Mouse (Mus musculus): Measurements from ENCODE around the gene Smurf2.

The Smurf2 gene

DNA sequence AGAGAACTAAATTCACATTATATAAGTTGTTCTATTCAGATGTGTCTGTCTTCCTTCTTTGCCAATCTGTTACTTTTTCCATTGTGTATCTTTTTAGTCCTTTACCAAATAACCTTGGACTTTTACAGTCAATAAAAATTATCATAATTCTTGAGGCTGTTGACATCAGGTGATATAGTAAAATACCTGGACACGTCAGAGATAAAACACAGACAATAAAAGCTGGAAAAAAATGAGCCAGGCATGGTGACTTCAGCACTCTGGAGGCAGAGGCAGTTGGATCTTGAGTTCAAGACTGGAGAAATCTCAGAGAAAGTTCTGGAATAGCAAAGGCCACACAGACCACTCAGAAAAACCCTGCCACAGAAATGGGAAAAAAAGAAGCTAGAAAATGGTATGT is 13.3 kb downstream of the Smurf2 start:
- DNase-seq (ENCODE audit: low spot score in 2 of 2): no peak

DNA sequence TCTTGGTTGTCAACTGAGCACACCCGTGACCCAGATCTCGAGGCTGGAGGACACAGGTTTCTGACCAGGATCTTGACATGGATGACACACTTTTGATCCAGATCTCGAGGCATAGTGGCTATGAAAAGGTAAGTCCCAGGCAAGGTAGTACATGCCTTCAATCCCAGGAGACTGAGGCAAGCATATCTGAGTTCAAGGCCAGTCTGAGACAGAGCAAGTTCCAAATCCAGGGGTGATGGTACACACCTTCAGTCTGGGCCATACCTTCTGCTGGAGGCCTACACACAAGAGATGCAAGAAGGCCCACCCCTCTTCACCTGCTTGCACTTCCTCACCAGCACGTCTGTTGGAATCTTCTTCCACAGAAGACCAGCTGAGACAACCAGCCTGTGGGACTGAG is 14.8 kb downstream of the Smurf2 start:
- no peak for DNase-seq (ENCODE audit: low spot score in 2 of 2)

- no peak for DNase-seq (ENCODE audit: low spot score in 2 of 2)
These were observed 20.7 kb downstream of the Smurf2 start for GRCm38 (mm10) chr11:106899804-106900203.

DNA sequence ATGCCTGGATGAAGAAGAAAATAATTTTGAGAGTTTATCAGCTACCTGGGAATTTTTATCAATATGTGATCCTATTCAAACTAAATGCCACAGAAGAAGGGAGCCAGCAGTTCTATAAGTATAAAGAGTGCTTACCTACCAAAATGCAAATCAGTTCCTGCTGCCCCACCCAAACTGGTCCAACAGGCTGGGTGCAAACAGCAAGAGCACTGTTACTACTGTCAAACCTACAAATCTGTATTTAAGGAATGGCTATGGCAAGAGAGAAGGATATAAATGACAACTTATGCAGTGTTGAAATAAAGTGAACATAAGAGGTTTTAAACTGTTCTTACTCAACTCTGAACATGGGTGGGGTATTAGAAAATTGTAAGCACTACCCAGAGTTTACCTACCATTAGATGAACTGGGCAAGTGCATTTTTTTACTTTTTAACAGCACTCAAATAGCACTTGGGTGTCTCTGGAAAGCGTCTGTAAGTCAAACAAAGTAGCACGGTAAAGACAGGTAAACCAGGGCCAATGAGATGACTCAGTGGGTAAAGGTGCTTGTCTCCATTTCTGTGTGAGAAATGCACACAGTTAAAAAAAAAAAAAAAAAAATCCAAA is 23.9 kb downstream of the Smurf2 start:
- no peak for DNase-seq (ENCODE audit: low spot score in 2 of 2)

DNA sequence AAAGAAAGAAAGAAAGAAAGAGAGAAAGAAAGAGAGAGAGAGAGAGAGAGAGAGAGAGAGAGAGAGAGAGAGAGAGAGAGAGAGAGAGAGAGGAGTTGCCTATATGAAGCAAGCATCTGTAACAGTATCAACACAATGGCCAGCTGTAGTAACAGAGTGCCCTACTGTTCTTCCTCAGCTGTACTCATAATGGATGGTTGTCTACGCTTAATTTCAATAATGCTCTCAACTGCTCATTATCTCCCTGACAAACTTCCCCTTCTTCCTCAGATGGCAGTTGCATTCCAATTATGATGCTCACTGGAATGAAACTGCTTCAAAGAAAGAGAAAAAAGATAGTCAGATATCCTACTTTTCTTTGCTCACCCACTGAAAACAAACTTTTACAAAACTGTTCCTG is 36.9 kb downstream of the Smurf2 start:
- DNase-seq (ENCODE audit: low spot score in 2 of 2): no peak

- DNase-seq (ENCODE audit: low spot score in 2 of 2): no peak
These were observed 47.9 kb downstream of the Smurf2 start for GRCm38 (mm10) chr11:106872650-106873049.

DNA sequence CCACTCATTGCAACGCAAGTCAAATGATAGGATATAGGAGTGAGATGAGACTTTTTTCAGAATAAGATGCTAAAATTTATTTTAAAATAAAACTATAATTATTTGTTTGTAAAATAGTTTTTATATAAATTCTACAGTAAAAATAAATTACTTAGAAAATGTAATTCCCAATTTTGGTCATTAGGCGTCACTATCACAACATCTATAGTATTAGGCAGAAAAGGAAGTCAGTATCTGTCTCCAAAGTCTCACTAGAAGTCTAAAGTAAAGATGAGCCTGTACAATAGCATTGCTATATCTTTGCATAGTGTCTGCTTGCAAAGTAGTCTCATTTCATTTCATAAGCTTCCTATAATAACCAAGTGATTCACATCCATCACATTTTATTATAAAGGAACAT is 69.1 kb downstream of the Smurf2 start:
- no peak for DNase-seq (ENCODE audit: low spot score in 2 of 2)

GRCm38 (mm10) chr11:106842002-106842401 is 78.5 kb downstream of the Smurf2 start:
- no peak for DNase-seq (ENCODE audit: low spot score in 2 of 2)

DNA sequence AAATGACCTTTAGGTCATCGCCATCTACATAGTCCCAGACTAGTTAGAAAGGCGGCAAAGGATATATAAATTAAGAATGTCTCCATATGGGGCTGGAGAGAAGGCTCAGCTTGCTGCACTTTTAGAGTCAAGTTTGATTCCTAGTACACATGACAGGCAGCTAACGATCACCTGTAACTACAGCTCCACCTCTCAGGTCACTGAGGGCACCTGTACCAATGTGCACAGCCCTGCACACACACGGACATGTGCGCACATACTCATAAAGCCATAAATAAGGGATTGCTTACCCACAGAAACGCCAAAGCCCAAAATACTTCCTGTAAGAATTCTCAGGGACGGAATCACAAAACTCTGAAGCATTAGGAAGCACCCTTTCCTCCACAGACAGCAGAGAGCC is 92.4 kb downstream of the Smurf2 start:
- no peak for DNase-seq (ENCODE audit: low spot score in 2 of 2)

GRCm38 (mm10) chr11:106824403-106824802 is 96.1 kb downstream of the Smurf2 start:
- DNase-seq (ENCODE audit: low spot score in 2 of 2): no peak

DNA sequence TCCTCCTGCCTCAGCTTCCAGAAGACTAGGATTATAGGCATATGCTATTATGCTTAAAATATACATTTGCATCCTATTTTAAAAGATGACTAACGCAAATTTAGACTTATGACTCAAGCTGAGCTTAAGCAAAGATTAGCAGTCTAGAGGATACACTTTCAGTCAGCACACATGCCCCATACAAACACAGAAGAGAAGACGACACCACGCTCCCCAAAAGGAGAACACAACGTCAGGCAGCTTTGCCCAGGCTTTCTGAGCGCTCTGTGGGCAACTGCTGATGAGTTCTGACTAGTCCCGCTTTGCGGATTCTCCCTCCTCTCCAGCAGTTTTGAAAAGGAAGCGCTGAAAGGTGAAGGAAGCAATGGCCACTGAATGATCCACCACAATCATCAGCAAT is 96.8 kb downstream of the Smurf2 start:
- DNase-seq (ENCODE audit: low spot score in 2 of 2): peak in 1 of 2 experiments; percentile 16

GRCm38 (mm10) chr11:106822911-106823310 is 97.6 kb downstream of the Smurf2 start:
- peak; percentile 59 to 84 for DNase-seq (ENCODE audit: low spot score in 2 of 2)

DNA sequence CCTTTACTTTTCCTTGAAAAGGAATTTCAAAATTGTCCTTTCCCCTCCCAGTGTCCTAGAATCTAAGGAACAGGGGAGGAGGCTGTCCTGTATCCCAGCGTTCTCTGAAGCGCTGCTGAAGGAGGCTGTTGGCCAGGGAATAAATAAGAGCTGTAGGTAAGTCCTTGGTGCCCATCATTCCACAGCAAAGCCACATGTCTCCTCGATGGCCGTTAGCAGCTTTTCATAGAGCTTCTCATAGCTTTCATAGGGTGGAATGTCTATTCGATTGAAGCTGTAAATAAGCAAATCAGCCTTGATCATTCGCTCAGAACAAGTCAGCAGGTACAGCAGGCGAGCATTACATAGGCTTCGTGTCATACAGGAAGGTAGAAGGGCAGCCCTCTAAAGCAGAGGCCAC is 98.0 kb downstream of the Smurf2 start:
- no peak for DNase-seq (ENCODE audit: low spot score in 2 of 2)

DNA sequence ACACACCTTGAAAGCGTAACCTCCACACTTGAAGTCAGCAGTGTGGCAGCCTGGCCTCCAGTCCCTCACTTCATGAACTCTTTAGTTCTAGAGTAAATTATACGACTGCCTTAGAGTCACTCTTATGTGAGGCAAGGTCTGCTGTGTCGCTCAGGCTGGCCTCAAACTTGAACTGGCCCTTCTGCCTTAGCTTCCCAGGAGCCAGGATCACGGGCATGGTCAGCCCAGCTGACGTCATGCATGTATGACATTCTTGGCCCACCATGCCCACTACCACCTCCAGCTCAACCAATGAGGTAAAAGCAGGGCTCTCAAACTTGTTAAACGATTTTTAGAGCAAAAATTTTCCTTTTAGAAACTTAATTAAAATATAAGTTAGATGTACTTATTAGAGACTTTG is 99.1 kb downstream of the Smurf2 start:
- no peak for DNase-seq (ENCODE audit: low spot score in 2 of 2)

DNA sequence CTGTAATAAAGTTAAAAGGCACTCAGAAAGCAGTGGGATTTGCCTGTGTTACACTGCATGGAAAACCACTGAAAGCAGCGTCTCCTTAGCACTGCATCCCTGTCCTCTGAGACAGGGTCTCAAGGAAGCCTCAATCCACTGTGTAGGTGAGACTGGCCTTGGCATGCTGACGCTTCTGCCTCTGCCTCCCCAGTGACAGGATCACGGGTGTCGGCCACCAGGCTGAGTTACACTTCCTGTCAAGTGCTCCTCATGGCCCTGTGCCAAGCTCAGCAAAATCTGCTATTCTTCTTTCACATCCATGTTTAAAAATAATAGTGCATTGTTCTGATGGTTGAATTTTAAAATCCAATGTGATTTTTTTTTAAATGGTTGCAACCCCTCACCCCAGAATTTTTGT is 99.5 kb downstream of the Smurf2 start:
- peak in 1 of 2 experiments; percentile 38 for DNase-seq (ENCODE audit: low spot score in 2 of 2)

- peak in 1 of 2 experiments; percentile 24 for DNase-seq (ENCODE audit: low spot score in 2 of 2)
These were observed 100.3 kb downstream of the Smurf2 start for GRCm38 (mm10) chr11:106820252-106820651.

- no peak for DNase-seq (ENCODE audit: low spot score in 2 of 2)
These were observed 100.9 kb downstream of the Smurf2 start for GRCm38 (mm10) chr11:106819595-106819994.

- DNase-seq (ENCODE audit: low spot score in 2 of 2): peak in 1 of 2 experiments; percentile 32
These were observed 102.2 kb downstream of the Smurf2 start for GRCm38 (mm10) chr11:106818341-106818740.

DNA sequence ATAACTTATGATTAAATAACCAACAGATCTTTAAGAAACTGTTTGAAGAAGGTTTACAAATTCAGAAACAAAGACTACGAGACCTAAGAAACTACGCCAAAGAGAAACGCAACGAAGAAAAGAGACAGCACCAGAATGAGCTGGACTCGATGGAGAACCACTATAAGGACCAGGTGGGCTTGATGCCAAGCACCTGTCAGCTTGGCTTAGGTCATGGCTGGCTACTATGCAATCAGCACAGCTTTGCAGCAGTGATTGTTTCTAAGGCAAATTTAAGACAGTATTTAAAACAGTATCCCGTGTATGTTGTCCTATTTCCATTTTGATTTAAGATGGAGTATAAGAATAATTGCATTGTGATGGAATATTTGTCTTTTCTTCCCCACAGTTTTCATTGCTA is 102.7 kb downstream of the Smurf2 start:
- no peak for DNase-seq (ENCODE audit: low spot score in 2 of 2)

GRCm38 (mm10) chr11:106817156-106817555 is 103.4 kb downstream of the Smurf2 start:
- peak in 1 of 2 experiments; percentile 50 for DNase-seq (ENCODE audit: low spot score in 2 of 2)

DNA sequence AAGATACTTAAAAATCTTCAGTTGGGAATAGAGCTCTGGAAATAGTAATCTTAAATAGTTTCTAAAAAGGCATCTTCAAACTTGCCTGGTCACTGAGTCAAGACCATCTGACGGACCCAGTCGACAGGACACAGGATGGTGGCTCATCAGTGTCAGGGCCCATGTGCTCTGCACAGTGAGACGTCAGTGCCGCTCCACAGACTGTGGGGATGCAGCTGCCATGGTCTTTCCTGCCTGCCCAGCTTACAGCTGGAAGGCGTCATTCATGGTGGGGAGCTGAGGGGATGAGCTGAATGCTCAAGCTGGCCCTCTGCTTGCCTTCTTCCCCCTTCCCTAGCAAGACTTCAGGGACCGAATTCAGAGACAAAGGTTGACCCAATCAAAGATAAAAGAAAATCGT is 104.2 kb downstream of the Smurf2 start:
- DNase-seq (ENCODE audit: low spot score in 2 of 2): no peak

DNA sequence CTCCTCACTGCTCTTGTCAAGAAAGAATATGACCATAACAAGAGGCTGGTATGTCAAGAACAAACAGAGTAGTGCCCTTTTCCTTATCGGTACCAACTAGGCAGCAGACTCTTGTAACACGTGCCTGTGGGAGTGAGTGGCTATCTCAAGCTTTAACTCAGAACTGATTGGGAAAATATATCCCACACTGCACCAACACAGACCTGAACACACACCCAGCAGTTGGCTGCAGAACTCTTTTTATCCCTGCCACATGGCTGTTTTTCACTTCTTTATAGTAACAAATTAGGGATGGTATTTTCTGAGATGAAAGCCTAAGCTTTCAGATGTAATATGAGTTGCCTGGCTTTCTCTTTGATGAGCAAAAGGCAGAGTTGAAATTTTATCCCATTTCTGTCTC is 104.8 kb downstream of the Smurf2 start:
- peak in 1 of 2 experiments; percentile 54 for DNase-seq (ENCODE audit: low spot score in 2 of 2)

DNA sequence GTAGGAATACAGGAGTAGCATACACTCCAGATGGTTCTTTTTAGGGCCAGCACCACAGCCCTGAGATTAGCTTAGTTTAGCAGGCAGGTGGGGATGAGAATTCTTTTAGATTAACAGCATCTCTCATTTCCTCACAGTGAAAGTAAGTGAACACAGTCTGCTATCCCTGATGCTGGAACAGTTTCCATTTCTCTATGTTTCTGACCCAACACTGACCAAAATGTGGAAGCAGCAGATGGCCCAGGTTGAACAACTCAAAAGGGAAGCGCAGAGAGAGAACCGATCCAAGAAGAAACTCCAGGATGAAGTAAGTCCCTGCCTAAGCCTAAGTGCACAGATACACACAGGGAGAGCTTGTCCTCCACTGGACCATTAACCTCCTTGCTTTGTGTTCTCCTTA is 105.2 kb downstream of the Smurf2 start:
- peak in 1 of 2 experiments; percentile 12 for DNase-seq (ENCODE audit: low spot score in 2 of 2)
